Mouse (Mus musculus): ENCODE results near the gene Atpaf1.

- TF ChIP-seq CTCF (IDR thresholded peaks at IDR 0.05; ENCODE audit: extremely low read depth, insufficient read depth, low read length) (no peak), POLR2A (IDR thresholded peaks at IDR 0.05; ENCODE audit: extremely low read depth, insufficient read depth, low read length) (no peak)
Measured at GRCm38 (mm10) chr4:115748181-115748580, 36.4 kb upstream of the Atpaf1 start.

Measured in cortical plate, adult 2 months (tissue).